Mouse (Mus musculus): Measurements from ENCODE around the gene 4930544D05Rik. TPM values are rescaled to one million over a fixed set of nuclear protein-coding genes. Genes with fewer than 3 reads are reported as not detected.

Gene 4930544D05Rik
- total and polyA plus RNA-seq, 2 experiments from 2014 or later = not detected

GRCm38 (mm10) chr11:70654923-70655570 is 39.4 kb downstream of the 4930544D05Rik start:
- DNase-seq (ENCODE audit: low spot score) (peak; percentile 88), ATAC-seq (ENCODE audit: low FRiP score) (peak; percentile 55)
- peaks cover 8% of the 10 kb centered on the region for H3K4me1 ChIP-seq (ENCODE audit: insufficient read depth, low read length)
- H3K4me2 ChIP-seq (ENCODE audit: low read depth, low read length, poor library complexity, severe bottlenecking) = peak overlapping the region; percentile 72
- H3K27ac ChIP-seq (ENCODE audit: low read depth, low read length) = peak overlapping the region; percentile 97
- peaks cover 12% of the 10 kb centered on the region for H3K36me3 ChIP-seq (ENCODE audit: insufficient read depth, low read length)
- TF ChIP-seq CTCF (IDR thresholded peaks at IDR 0.05) = no peak
- peak overlapping the region; percentile 99 for H3K4me3 ChIP-seq (ENCODE audit: low read depth, low read length)
- WGBS = under 1% methylated on average over 44 of the region's 48 CpGs
- no peaks in the 10 kb centered on the region for H3K27me3 ChIP-seq (ENCODE audit: insufficient read depth, low read length)
- H3K9me3 ChIP-seq (ENCODE audit: low read length) = no peaks in the 10 kb centered on the region
- peak overlapping the region; percentile 98 for H3K9ac ChIP-seq (replicated peaks; ENCODE audit: low read length, poor library complexity, severe bottlenecking)

GRCm38 (mm10) chr11:70655571-70656455 is 40.2 kb downstream of the 4930544D05Rik start:
- peak overlapping the region; percentile 72 for H3K4me2 ChIP-seq (ENCODE audit: low read depth, low read length, poor library complexity, severe bottlenecking)
- no peaks in the 10 kb centered on the region for H3K9me3 ChIP-seq (ENCODE audit: low read length)
- H3K27me3 ChIP-seq (ENCODE audit: insufficient read depth, low read length) = no peaks in the 10 kb centered on the region
- H3K36me3 ChIP-seq (ENCODE audit: insufficient read depth, low read length) = peaks cover 11% of the 10 kb centered on the region
- H3K4me3 ChIP-seq (ENCODE audit: low read depth, low read length) = peak overlapping the region; percentile 99
- TF ChIP-seq CTCF (IDR thresholded peaks at IDR 0.05) = no peak
- H3K9ac ChIP-seq (replicated peaks; ENCODE audit: low read length, poor library complexity, severe bottlenecking) = peak overlapping the region; percentile 42
- no peak for ATAC-seq (ENCODE audit: low FRiP score)
- 1% methylated on average over 60 of the region's 61 CpGs for WGBS
- H3K4me1 ChIP-seq (ENCODE audit: insufficient read depth, low read length) = peaks cover 8% of the 10 kb centered on the region
- peak overlapping the region; percentile 62; the same call in 1 of the 2 replicates for H3K27ac ChIP-seq (ENCODE audit: low read depth, low read length)
- no peak for DNase-seq (ENCODE audit: low spot score)

GRCm38 (mm10) chr11:70656456-70656927 is 40.8 kb downstream of the 4930544D05Rik start:
- peak overlapping the region; percentile 72 for H3K4me2 ChIP-seq (ENCODE audit: low read depth, low read length, poor library complexity, severe bottlenecking)
- H3K27me3 ChIP-seq (ENCODE audit: insufficient read depth, low read length) = no peaks in the 10 kb centered on the region
- ATAC-seq (ENCODE audit: low FRiP score) = no peak
- H3K9ac ChIP-seq (replicated peaks; ENCODE audit: low read length, poor library complexity, severe bottlenecking) = peak overlapping the region; percentile 42; the same call in 1 of the 2 replicates
- peak overlapping the region; percentile 99 for H3K4me3 ChIP-seq (ENCODE audit: low read depth, low read length)
- no peak for DNase-seq (ENCODE audit: low spot score)
- H3K9me3 ChIP-seq (ENCODE audit: low read length) = no peaks in the 10 kb centered on the region
- H3K36me3 ChIP-seq (ENCODE audit: insufficient read depth, low read length) = peaks cover 5% of the 10 kb centered on the region; the same call in 1 of the 2 replicates
- H3K27ac ChIP-seq (ENCODE audit: low read depth, low read length) = no peak overlapping the region
- H3K4me1 ChIP-seq (ENCODE audit: insufficient read depth, low read length) = peaks cover 8% of the 10 kb centered on the region
- 9% methylated on average over 16 of the region's 16 CpGs for WGBS
- no peak for TF ChIP-seq CTCF (IDR thresholded peaks at IDR 0.05)

GRCm38 (mm10) chr11:70656964-70657363 is 41.3 kb downstream of the 4930544D05Rik start, which contains the start of gene Eno3:
Gene Eno3, plus strand, starts transcription at chr11:70657202.
- Histone ChIP-seq H3K4me3 (ENCODE audit: low read depth, low read length) (peak within 1 kb of the TSS; percentile 99), H3K9ac (replicated peaks; ENCODE audit: low read length, poor library complexity, severe bottlenecking) (peak within 1 kb of the TSS; percentile 42), H3K36me3 (ENCODE audit: insufficient read depth, low read length) (peaks cover 5% of the 10 kb centered on the region; the same call in 1 of the 2 replicates), H3K4me2 (ENCODE audit: low read depth, low read length, poor library complexity, severe bottlenecking) (peak within 1 kb of the TSS; percentile 72), H3K9me3 (ENCODE audit: low read length) (no peaks in the 10 kb centered on the region), H3K27me3 (ENCODE audit: insufficient read depth, low read length) (no peaks in the 10 kb centered on the region), H3K27ac (ENCODE audit: low read depth, low read length) (no peak within 1 kb of the TSS), H3K4me1 (ENCODE audit: insufficient read depth, low read length) (peaks cover 8% of the 10 kb centered on the region)
- no peak for ATAC-seq (ENCODE audit: low FRiP score)
- 14% methylated on average over 3 of the region's 3 CpGs for WGBS
- no peak for DNase-seq (ENCODE audit: low spot score)
- no peak for TF ChIP-seq CTCF (IDR thresholded peaks at IDR 0.05)

GRCm38 (mm10) chr11:70657573-70657972 is 41.9 kb downstream of the 4930544D05Rik start:
- no peak for TF ChIP-seq CTCF (IDR thresholded peaks at IDR 0.05)
- Histone ChIP-seq H3K27me3 (ENCODE audit: insufficient read depth, low read length) (no peaks in the 10 kb centered on the region), H3K4me3 (ENCODE audit: low read depth, low read length) (no peak overlapping the region), H3K4me2 (ENCODE audit: low read depth, low read length, poor library complexity, severe bottlenecking) (no peak overlapping the region), H3K4me1 (ENCODE audit: insufficient read depth, low read length) (peaks cover 8% of the 10 kb centered on the region), H3K27ac (ENCODE audit: low read depth, low read length) (no peak overlapping the region), H3K9ac (replicated peaks; ENCODE audit: low read length, poor library complexity, severe bottlenecking) (no peak overlapping the region), H3K36me3 (ENCODE audit: insufficient read depth, low read length) (peaks cover 8% of the 10 kb centered on the region), H3K9me3 (ENCODE audit: low read length) (no peaks in the 10 kb centered on the region)
- ATAC-seq (ENCODE audit: low FRiP score) (no peak), DNase-seq (ENCODE audit: low spot score) (no peak)
- 53% methylated on average over 6 of the region's 6 CpGs for WGBS

All from midbrain, postnatal 0 days (tissue).